Mouse (Mus musculus) midbrain, embryonic 11.5 days (tissue): ENCODE results near the gene Nphs1. TPM values are rescaled to one million over a fixed set of nuclear protein-coding genes. Genes with fewer than 3 reads are reported as not detected.
A peak's percentile ranks its signal among the peaks of the same experiment; 100 is the strongest.

Source experiments
- ATAC-seq: fragments of 200-750 bp; cut with Nextera tagmentation; 2 replicates; pipeline ENCODE4 v1.8.0; 2017; ENCODE audit warnings: moderate TSS enrichment, moderate library complexity; ENCODE audit not compliant: low FRiP score
- DNase-seq: peaks from one replicate; pipeline ENCODE4 v3.0.0; 2015; ENCODE audit warnings: low spot score; ENCODE audit errors: missing footprints
- H3K27ac ChIP-seq: fragments of 300-500 bp; sonication (generic); 2 replicates; pipeline ENCODE4 v1.5.1; 2014; ENCODE audit warnings: low read depth, low read length
- H3K27me3 ChIP-seq: fragments of 300-500 bp; sonication (generic); 2 replicates; pipeline ENCODE4 v1.6.1; 2014; ENCODE audit warnings: mild to moderate bottlenecking, low read length, moderate library complexity, mixed read lengths; ENCODE audit not compliant: control insufficient read depth, insufficient read depth
- H3K36me3 ChIP-seq: fragments of 300-500 bp; sonication (generic); 2 replicates; pipeline ENCODE4 v1.6.1; 2014; ENCODE audit warnings: mild to moderate bottlenecking, low read length, moderate library complexity, mixed read lengths; ENCODE audit not compliant: control insufficient read depth, insufficient read depth
- H3K4me1 ChIP-seq: fragments of 300-500 bp; sonication (generic); 2 replicates; pipeline ENCODE4 v1.6.1; 2014; ENCODE audit warnings: low read length; ENCODE audit not compliant: control insufficient read depth, insufficient read depth
- H3K4me2 ChIP-seq: fragments of 300-500 bp; sonication (generic); 2 replicates; pipeline ENCODE4 v1.6.1; 2014; ENCODE audit warnings: mild to moderate bottlenecking, moderate library complexity
- H3K4me3 ChIP-seq: fragments of 300-500 bp; sonication (generic); 2 replicates; pipeline ENCODE4 v1.5.1; 2014; ENCODE audit warnings: low read depth, low read length
- H3K9ac ChIP-seq: fragments of 300-500 bp; sonication (generic); 2 replicates; pipeline ENCODE4 v1.6.1; 2014; ENCODE audit warnings: low read length
- H3K9me3 ChIP-seq: fragments of 300-500 bp; sonication (generic); 2 replicates; pipeline ENCODE4 v1.6.1; 2016; ENCODE audit warnings: low read length; ENCODE audit not compliant: control insufficient read depth
- WGBS: fragments of 180-500 bp; shearing (Covaris S2); extraction: QIAGEN DNeasy Blood & Tissue Kit; methylation state at CpG from one replicate; pipeline ENCODE4 v1.1.7; 2014; 5-methylcytosine and 5-hydroxymethylcytosine counted together
- polyA plus RNA-seq: library from polyadenylated mRNA; unstranded; fragments of >200 nt; fragmentation: Nextera tagmentation; extraction: Ambion mirVana; gene quantifications from 2 replicates; pipeline ENCODE4 v1.2.1, GENCODE M21; 2014

The Nphs1 gene
- polyA plus RNA-seq, 1 experiment from 2014 or later, result not detected

DNA sequence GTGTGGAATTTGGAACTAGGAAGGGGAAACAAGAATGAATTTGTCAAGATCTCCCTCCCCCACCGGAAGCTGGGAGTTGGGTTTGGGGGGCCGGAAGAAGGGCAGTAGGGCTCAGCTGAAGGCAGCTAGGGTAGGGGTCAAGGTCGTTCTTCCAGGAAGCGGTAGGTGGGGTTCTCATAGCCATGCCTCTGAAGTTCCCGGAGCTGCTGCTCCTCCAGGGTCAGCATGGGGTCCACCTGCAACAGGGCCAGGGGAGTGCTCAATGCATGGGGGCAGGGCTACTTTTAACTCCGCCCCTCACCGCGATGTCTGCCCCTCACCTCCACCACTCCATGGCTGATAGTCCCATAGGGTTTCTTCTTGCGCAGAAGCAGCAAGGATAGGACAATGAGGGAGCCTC, 23.0 kb upstream of the Nphs1 start:
- Histone ChIP-seq H3K9ac (no peak overlapping the region), H3K9me3 (no peaks in the 10 kb centered on the region), H3K4me1 (no peaks in the 10 kb centered on the region), H3K4me2 (no peak overlapping the region), H3K27ac (no peak overlapping the region), H3K27me3 (no peaks in the 10 kb centered on the region), H3K4me3 (no peak overlapping the region), H3K36me3 (0 out of 2 replicates have a peak, but pooled peaks cover 3% of the 10 kb centered on the region)
- no peak for ATAC-seq
- WGBS, result 64% methylated on average over 9 of the region's 9 CpGs
- DNase-seq, result no peak

DNA sequence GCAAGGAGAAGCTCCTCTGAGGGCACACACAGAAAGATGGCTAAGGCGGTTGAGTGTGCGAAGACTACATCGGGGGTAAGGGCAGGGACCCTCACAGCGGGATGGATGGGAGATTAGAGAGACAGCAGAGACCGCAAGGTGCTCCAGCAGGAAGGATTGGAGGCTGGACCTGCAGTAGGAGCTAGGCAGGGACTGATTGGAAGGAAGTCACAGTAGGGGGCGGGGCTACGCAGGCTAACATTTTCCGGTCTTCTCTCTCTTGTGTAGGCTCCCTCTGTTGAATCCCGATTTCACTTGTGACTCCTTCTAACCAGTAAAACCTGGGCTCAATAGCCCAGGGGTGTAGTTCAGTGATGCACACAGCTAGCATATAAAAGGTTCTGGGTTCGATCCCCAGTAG, 21.2 kb upstream of the Nphs1 start:
- no peak overlapping the region for H3K4me2 ChIP-seq
- 23% methylated on average over 10 of the region's 10 CpGs for WGBS
- H3K9me3 ChIP-seq, result no peaks in the 10 kb centered on the region
- H3K4me3 ChIP-seq, result no peak overlapping the region
- no peak overlapping the region for H3K27ac ChIP-seq
- no peak for DNase-seq
- ATAC-seq, result no peak
- H3K4me1 ChIP-seq, result no peaks in the 10 kb centered on the region
- no peaks in the 10 kb centered on the region for H3K27me3 ChIP-seq
- 0 out of 2 replicates have a peak, but pooled peaks cover 3% of the 10 kb centered on the region for H3K36me3 ChIP-seq
- no peak overlapping the region for H3K9ac ChIP-seq

DNA sequence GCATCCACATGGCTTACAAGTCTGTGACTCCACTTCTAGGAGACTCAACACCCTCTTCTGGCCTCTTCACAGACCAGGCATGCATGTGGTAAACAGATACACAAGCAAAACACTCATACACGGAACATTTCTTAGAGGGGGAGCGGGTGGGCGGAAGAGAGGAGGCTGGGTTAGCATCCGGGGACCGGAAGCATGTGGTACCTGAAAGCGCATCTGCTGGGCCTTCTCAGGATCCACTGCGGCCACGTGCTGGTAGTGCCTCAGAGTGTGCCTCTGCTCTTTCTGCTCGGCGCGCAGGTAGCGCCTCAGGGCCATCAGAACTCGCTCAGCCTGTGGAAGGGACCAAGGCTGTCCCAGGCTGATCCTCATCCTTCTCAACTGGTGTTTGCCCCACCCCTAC, 18.4 kb upstream of the Nphs1 start:
- Histone ChIP-seq H3K4me1 (peaks cover 9% of the 10 kb centered on the region), H3K4me2 (no peak overlapping the region), H3K27ac (no peak overlapping the region), H3K9ac (no peak overlapping the region), H3K27me3 (no peaks in the 10 kb centered on the region), H3K9me3 (no peaks in the 10 kb centered on the region), H3K4me3 (no peak overlapping the region), H3K36me3 (peaks cover 6% of the 10 kb centered on the region)
- ATAC-seq, result no peak
- DNase-seq, result no peak
- 84% methylated on average over 13 of the region's 13 CpGs for WGBS

DNA sequence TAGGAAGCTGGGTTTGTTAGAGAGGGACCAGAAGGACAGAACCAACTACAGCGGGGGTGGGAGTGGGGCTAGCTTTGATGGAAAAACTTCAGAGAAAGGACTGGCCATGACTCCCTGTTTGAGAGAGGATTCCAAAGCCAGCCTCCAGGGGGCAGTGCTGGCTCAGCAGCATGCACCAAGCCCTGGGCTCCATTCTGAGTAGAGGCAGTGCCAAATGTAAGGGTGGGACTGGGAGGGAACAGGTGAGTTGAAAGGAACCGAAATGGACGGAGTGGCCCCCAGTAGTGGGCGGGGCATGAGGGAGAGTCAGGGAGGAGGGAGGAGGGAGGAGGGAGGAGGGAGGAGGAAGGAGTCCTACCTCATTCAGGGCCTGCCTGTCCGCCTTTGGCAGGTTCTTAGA, 17.4 kb upstream of the Nphs1 start:
- Histone ChIP-seq H3K36me3 (peaks cover 6% of the 10 kb centered on the region), H3K27me3 (no peaks in the 10 kb centered on the region), H3K4me2 (no peak overlapping the region), H3K4me1 (peaks cover 13% of the 10 kb centered on the region), H3K9ac (no peak overlapping the region), H3K9me3 (no peaks in the 10 kb centered on the region), H3K4me3 (no peak overlapping the region), H3K27ac (no peak overlapping the region)
- WGBS, result 24% methylated on average over 4 of the region's 5 CpGs
- DNase-seq, result peak; percentile 94
- no peak for ATAC-seq

- H3K9ac ChIP-seq, result peak overlapping the region; percentile 58
- no peak for ATAC-seq
- peak overlapping the region; percentile 75 for H3K4me3 ChIP-seq
- H3K4me1 ChIP-seq, result peaks cover 16% of the 10 kb centered on the region
- H3K27me3 ChIP-seq, result no peaks in the 10 kb centered on the region
- H3K27ac ChIP-seq, result peak overlapping the region; percentile 82
- 19% methylated on average over 9 of the region's 9 CpGs for WGBS
- peak overlapping the region; percentile 79 for H3K4me2 ChIP-seq
- no peak for DNase-seq
- H3K9me3 ChIP-seq, result no peaks in the 10 kb centered on the region; the same call in 1 of the 2 replicates
- H3K36me3 ChIP-seq, result peaks cover 3% of the 10 kb centered on the region
These were observed 14.4 kb upstream of the Nphs1 start for GRCm38 (mm10) chr7:30443696-30444095.

- peak overlapping the region; percentile 82 for H3K27ac ChIP-seq
- peaks cover 16% of the 10 kb centered on the region for H3K4me1 ChIP-seq
- WGBS, result under 1% methylated on average over 38 of the region's 38 CpGs
- H3K27me3 ChIP-seq, result no peaks in the 10 kb centered on the region
- peak overlapping the region; percentile 73 for H3K9ac ChIP-seq
- peak overlapping the region; percentile 75 for H3K4me3 ChIP-seq
- ATAC-seq (peak; percentile 75), DNase-seq (peak; percentile 93)
- peaks cover 3% of the 10 kb centered on the region for H3K36me3 ChIP-seq
- no peaks in the 10 kb centered on the region; the same call in 1 of the 2 replicates for H3K9me3 ChIP-seq
- peak overlapping the region; percentile 79 for H3K4me2 ChIP-seq
These were observed 13.8 kb upstream of the Nphs1 start for GRCm38 (mm10) chr7:30444154-30444970.

DNA sequence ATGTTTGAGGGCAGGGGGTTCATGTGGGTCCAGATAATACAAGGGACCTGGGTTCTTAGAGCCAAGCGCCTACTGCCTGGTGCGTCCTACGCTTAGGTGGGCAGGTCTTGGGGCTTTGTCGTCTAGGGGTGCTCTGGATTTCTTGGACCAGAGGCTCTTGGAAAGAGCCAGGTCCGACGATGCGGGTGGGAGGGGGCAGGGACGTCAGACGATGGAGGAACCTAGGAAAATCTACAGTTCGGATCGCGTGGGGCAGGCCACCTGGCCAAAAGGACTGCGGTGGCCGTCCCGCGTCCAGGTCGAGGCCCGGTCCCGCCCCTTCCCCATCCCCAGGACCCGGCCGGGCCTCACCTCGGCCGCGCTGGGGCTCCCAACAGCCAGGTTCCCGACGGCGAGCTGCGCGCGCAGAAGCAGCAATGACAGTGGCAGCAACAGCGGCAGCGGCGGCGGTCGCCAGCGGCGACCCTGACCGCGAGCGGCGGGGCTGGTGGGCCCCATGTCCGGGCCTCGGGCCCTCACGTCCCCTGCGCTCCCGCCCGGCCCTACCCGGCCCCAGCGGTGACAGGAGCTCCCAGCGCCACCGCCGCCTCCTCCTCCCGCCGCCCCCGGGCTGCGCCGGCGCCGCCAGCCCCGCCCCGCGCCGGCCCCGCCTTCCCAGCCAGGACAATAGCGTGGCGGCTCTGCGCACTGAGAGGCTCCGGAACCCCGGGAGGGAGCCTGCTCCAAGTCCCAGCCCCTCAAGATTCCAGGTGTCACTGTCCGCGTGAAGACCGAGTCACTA, 13.0 kb upstream of the Nphs1 start, which contains the start of gene Aplp1:
TSS of gene Aplp1 (minus strand) at position 565 of the 781 bp plus-strand sequence.
- Histone ChIP-seq H3K9me3 (no peaks in the 10 kb centered on the region; the same call in 1 of the 2 replicates), H3K27ac (peak within 1 kb of the TSS; percentile 82), H3K9ac (peak within 1 kb of the TSS; percentile 73), H3K36me3 (peaks cover 3% of the 10 kb centered on the region), H3K27me3 (no peaks in the 10 kb centered on the region), H3K4me2 (peak within 1 kb of the TSS; percentile 79), H3K4me3 (peak within 1 kb of the TSS; percentile 75), H3K4me1 (peaks cover 16% of the 10 kb centered on the region)
- under 1% methylated on average over 56 of the region's 72 CpGs for WGBS
- DNase-seq (peak; percentile 98), ATAC-seq (peak; percentile 81)

GRCm38 (mm10) chr7:30450241-30450640, 7.9 kb upstream of the Nphs1 start:
- ATAC-seq (no peak), DNase-seq (no peak)
- H3K27me3 ChIP-seq, result peaks cover 29% of the 10 kb centered on the region
- no peaks in the 10 kb centered on the region for H3K36me3 ChIP-seq
- no peaks in the 10 kb centered on the region; the same call in 1 of the 2 replicates for H3K9me3 ChIP-seq
- H3K4me3 ChIP-seq, result no peak overlapping the region
- no peak overlapping the region for H3K27ac ChIP-seq
- peaks cover 9% of the 10 kb centered on the region for H3K4me1 ChIP-seq
- H3K9ac ChIP-seq, result no peak overlapping the region
- 75% methylated on average over 7 of the region's 7 CpGs for WGBS
- H3K4me2 ChIP-seq, result no peak overlapping the region

DNA sequence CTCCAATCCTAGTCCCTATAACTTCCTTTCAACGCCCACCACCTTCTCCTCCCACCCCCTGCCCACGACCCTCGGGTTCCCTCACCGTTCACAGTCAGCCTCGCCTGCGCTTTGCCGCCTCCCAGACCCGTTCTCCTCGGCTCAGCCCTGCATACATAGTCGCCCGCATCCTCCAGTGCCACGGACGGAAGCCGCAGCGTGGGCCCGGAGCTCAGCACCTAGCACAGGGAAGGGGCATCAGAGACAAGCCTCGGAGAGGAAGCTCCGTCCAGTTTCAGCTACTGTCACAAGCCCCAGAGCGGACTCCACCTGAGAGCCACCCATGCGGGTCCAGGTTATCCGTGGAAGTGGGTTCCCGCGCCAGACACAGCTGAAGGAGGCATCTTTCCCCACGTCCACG, 4.8 kb upstream of the Nphs1 start:
- Histone ChIP-seq H3K36me3 (no peaks in the 10 kb centered on the region), H3K27ac (no peak overlapping the region), H3K9ac (no peak overlapping the region), H3K4me1 (peaks cover 20% of the 10 kb centered on the region), H3K4me3 (no peak overlapping the region), H3K9me3 (no peaks in the 10 kb centered on the region), H3K4me2 (no peak overlapping the region), H3K27me3 (peaks cover 60% of the 10 kb centered on the region)
- WGBS, result 17% methylated on average over 25 of the region's 25 CpGs
- ATAC-seq (no peak), DNase-seq (no peak)
